Mouse (Mus musculus): Measurements from ENCODE around the gene Mbl1.

DNA sequence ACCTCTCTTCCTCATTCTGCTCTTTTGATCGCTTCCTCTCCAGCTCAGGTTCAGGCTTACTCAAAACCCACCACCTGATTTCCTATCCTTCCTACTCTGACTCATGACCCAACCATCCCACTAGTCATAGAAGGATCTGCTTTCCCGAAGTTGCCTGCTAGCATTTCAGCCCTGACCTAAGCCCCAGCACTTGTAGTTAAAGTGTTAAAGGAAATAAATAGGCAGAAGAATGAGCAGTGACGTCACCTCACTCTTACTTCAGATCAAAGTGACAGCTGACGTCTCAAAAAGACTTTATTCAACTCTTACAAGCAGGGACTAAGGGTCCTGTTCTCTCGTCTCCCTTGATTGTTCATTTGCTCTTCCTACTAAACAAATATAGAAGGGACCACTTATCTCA is 16.0 kb downstream of the Mbl1 start:
- TF ChIP-seq CTCF (conservative IDR thresholded peaks at IDR 0.05; ENCODE audit: insufficient read depth, insufficient read length, low read depth, low read length), result no peak
- TF ChIP-seq POLR2A (IDR thresholded peaks at IDR 0.05; ENCODE audit: low read depth, low read length), result no peak
